Mouse (Mus musculus) lung, postnatal 36 days (tissue): Measurements from ENCODE around the gene Nfkb1.

Experiments used
- DNase-seq: peaks from one replicate; pipeline ENCODE4 v3.0.0; 2022; ENCODE audit warnings: mixed read lengths

Gene Nfkb1

GRCm38 (mm10) chr3:135699523-135700264 is 8.3 kb upstream of the Nfkb1 start:
- no peak for DNase-seq

GRCm38 (mm10) chr3:135698466-135698975 is 7.2 kb upstream of the Nfkb1 start:
- no peak for DNase-seq

GRCm38 (mm10) chr3:135696262-135696661 is 4.9 kb upstream of the Nfkb1 start:
- no peak for DNase-seq

- peak; percentile 15 for DNase-seq
These were observed 1.7 kb upstream of the Nfkb1 start for GRCm38 (mm10) chr3:135692999-135693398.

- DNase-seq, result peak; percentile 66
These were observed 668 bp downstream of the Nfkb1 start for GRCm38 (mm10) chr3:135690568-135691190.

GRCm38 (mm10) chr3:135689773-135690567 is 1.4 kb downstream of the Nfkb1 start:
- no peak for DNase-seq

- DNase-seq, result no peak
These were observed 2.2 kb downstream of the Nfkb1 start for GRCm38 (mm10) chr3:135688970-135689772.

GRCm38 (mm10) chr3:135687965-135688364 is 3.4 kb downstream of the Nfkb1 start:
- no peak for DNase-seq

GRCm38 (mm10) chr3:135686419-135686818 is 4.9 kb downstream of the Nfkb1 start:
- DNase-seq, result no peak

GRCm38 (mm10) chr3:135683275-135683674 is 8.1 kb downstream of the Nfkb1 start:
- DNase-seq, result no peak

- no peak for DNase-seq
These were observed 9.1 kb downstream of the Nfkb1 start for GRCm38 (mm10) chr3:135682240-135682639.

- DNase-seq, result no peak
These were observed 10.0 kb downstream of the Nfkb1 start for GRCm38 (mm10) chr3:135681272-135681783.

GRCm38 (mm10) chr3:135680213-135680843 is 11.0 kb downstream of the Nfkb1 start:
- DNase-seq, result no peak

GRCm38 (mm10) chr3:135677064-135677463 is 14.3 kb downstream of the Nfkb1 start:
- DNase-seq, result no peak

- DNase-seq, result no peak
These were observed 15.0 kb downstream of the Nfkb1 start for GRCm38 (mm10) chr3:135676364-135676763.

- no peak for DNase-seq
These were observed 15.9 kb downstream of the Nfkb1 start for GRCm38 (mm10) chr3:135675480-135675879.

- DNase-seq, result no peak
These were observed 16.5 kb downstream of the Nfkb1 start for GRCm38 (mm10) chr3:135674716-135675392.

- peak; percentile 90 for DNase-seq
These were observed 17.7 kb downstream of the Nfkb1 start for GRCm38 (mm10) chr3:135673695-135674094.

- DNase-seq, result peak; percentile 35
These were observed 18.3 kb downstream of the Nfkb1 start for GRCm38 (mm10) chr3:135673041-135673440.

GRCm38 (mm10) chr3:135672135-135672534 is 19.2 kb downstream of the Nfkb1 start:
- DNase-seq, result no peak

GRCm38 (mm10) chr3:135670869-135671268 is 20.5 kb downstream of the Nfkb1 start:
- DNase-seq, result no peak
